10 mouse cellular contexts compared by ENCODE assay signal in genomic region chr3:133623201-133623744, GRCm38 (mm10).
A peak's percentile ranks its signal among the peaks of the same experiment; 100 is the strongest.
DNase-seq lines count a peak whose midpoint lies in the region; ATAC-seq and TF ChIP-seq lines count a peak whose summit lies in the region.
"Had no signal": no experiment of that assay in that cellular context is flagged by ENCODE, and none has a peak within 500 bp of the region (broad histone marks: within the 10 kb centered on the region; RNA-seq: fewer than 3 reads in every experiment).

No protein-coding gene starts in this region.

- TF ChIP-seq POLR2A in CH12.LX (IDR thresholded peaks at IDR 0.05; ENCODE audit: low read depth, low read length): no peak
- no peak for TF ChIP-seq POLR2A in brain, embryonic 14.5 days (IDR thresholded peaks at IDR 0.05; ENCODE audit: borderline replicate concordance, extremely low read depth, insufficient read depth, insufficient read length, poor library complexity, severe bottlenecking)

- no peak overlapping the region for H3K9ac ChIP-seq in kidney, embryonic 15.5 days
- H3K9ac ChIP-seq in CH12.LX (ENCODE audit: insufficient read depth, low read depth): no peak overlapping the region
- H3K9ac ChIP-seq in liver, embryonic 16.5 days (ENCODE audit: low read depth, low read length): no peak overlapping the region
- H3K9ac ChIP-seq: heart, embryonic 15.5 days had no signal

- no peaks in the 10 kb centered on the region for H3K9me3 ChIP-seq in kidney, embryonic 15.5 days (replicated peaks)
- no peaks in the 10 kb centered on the region for H3K9me3 ChIP-seq in CH12.LX (replicated peaks; ENCODE audit: low read length)
- no peaks in the 10 kb centered on the region for H3K9me3 ChIP-seq in liver, embryonic 16.5 days (replicated peaks; ENCODE audit: control insufficient read depth, low read length)
- H3K9me3 ChIP-seq: heart, embryonic 15.5 days had no signal

- no peak for TF ChIP-seq RAD21 in CH12.LX (IDR thresholded peaks at IDR 0.05; ENCODE audit: low read depth, low read length)

- no peak overlapping the region for H3K4me2 ChIP-seq in kidney, embryonic 15.5 days
- H3K4me2 ChIP-seq in CH12.LX (ENCODE audit: insufficient read depth, low read depth, poor library complexity, severe bottlenecking): no peak overlapping the region
- H3K4me2 ChIP-seq in liver, embryonic 16.5 days (ENCODE audit: low read depth, low read length): peak overlapping the region; percentile 25; the same call in 1 of the 2 replicates
- H3K4me2 ChIP-seq: heart, embryonic 15.5 days had no signal

- H3K36me3 ChIP-seq in kidney, embryonic 15.5 days: no peaks in the 10 kb centered on the region
- no peaks in the 10 kb centered on the region for H3K36me3 ChIP-seq in CH12.LX (replicated peaks in 1 of 2; ENCODE audit: control insufficient read depth in 1 of 2, insufficient read depth in 1 of 2, low read length in 1 of 2)
- no peaks in the 10 kb centered on the region for H3K36me3 ChIP-seq in liver, embryonic 16.5 days (ENCODE audit: control insufficient read depth, insufficient read depth)
- H3K36me3 ChIP-seq: heart, embryonic 15.5 days had no signal

- in situ Hi-C loops in CH12.LX (cut with MboI; ENCODE audit: low pct_ligation_motif_present, low pct_unique_long_range_greater_than_20kb, low sequenced_read_pairs): no loop called here

- no peaks in the 10 kb centered on the region for H3K4me1 ChIP-seq in kidney, embryonic 15.5 days
- peaks cover 33 to 52% of the 10 kb centered on the region in 2 experiments for H3K4me1 ChIP-seq in CH12.LX (ENCODE audit: control insufficient read depth in 1 of 2, insufficient read depth in 2 of 2)
- peaks cover 19% of the 10 kb centered on the region for H3K4me1 ChIP-seq in liver, embryonic 16.5 days (ENCODE audit: control insufficient read depth, low read depth, low read length)

- no peak overlapping the region for H3K27ac ChIP-seq in kidney, embryonic 15.5 days
- H3K27ac ChIP-seq in CH12.LX (ENCODE audit: insufficient read depth, low read depth): peak overlapping the region; percentile 20
- H3K27ac ChIP-seq in liver, embryonic 16.5 days (ENCODE audit: low read length): peak overlapping the region; percentile 83
- no peak overlapping the region for H3K27ac ChIP-seq in layer of hippocampus, adult 2 months
- H3K27ac ChIP-seq: heart, embryonic 15.5 days had no signal

- WGBS in kidney, embryonic 15.5 days: 70% methylated on average over 9 of the region's 9 CpGs
- 8% methylated on average over 9 of the region's 9 CpGs for WGBS in liver, embryonic 16.5 days (ENCODE audit: insufficient replicate concordance)

- no peak for TF ChIP-seq CTCF in CH12.LX (conservative IDR thresholded peaks at IDR 0.05 in 1 of 2, IDR thresholded peaks at IDR 0.05 in 1 of 2; ENCODE audit: low read depth in 2 of 2, low read length in 2 of 2)
- TF ChIP-seq CTCF in brain, embryonic 14.5 days (IDR thresholded peaks at IDR 0.05; ENCODE audit: borderline replicate concordance, extremely low read depth, insufficient read depth, insufficient read length): no peak
- TF ChIP-seq CTCF in layer of hippocampus, adult 2 months (conservative IDR thresholded peaks at IDR 0.05): no peak

- no peaks in the 10 kb centered on the region for H3K27me3 ChIP-seq in kidney, embryonic 15.5 days
- no peaks in the 10 kb centered on the region for H3K27me3 ChIP-seq in CH12.LX (replicated peaks)
- no peaks in the 10 kb centered on the region for H3K27me3 ChIP-seq in liver, embryonic 16.5 days (ENCODE audit: control insufficient read depth, insufficient read depth, low read depth, low read length)
- H3K27me3 ChIP-seq: heart, embryonic 15.5 days had no signal

- 0 out of 2 replicates have a peak, but pooled peaks have one; percentile 14 for TF ChIP-seq EP300 in CH12.LX (IDR thresholded peaks at IDR 0.05; ENCODE audit: low read length)

- no peak for DNase-seq in kidney, adult 11 months
- peak; percentile 77 for DNase-seq in CH12.LX (ENCODE audit: extremely low read depth)
- DNase-seq in brain, embryonic 14.5 days (ENCODE audit: low read depth): peak; percentile 7
- no peak for DNase-seq in thymus, postnatal 0 days (ENCODE audit: low spot score)
- no peak for DNase-seq in gastrocnemius, adult 18-20 months (ENCODE audit: low spot score)
- DNase-seq in layer of hippocampus, adult 2 months (ENCODE audit: low spot score in 2 of 2): no peak
- DNase-seq: cerebellum, postnatal 10 days had no signal

- H3K79me2 ChIP-seq in CH12.LX (replicated peaks; ENCODE audit: control insufficient read depth, extremely low read depth, insufficient read depth, poor library complexity, severe bottlenecking): no peaks in the 10 kb centered on the region

- dilution Hi-C loops in CH12.LX (cut with MboI; ENCODE audit: extremely low pct_ligation_motif_present, extremely low pct_unique_long_range_greater_than_20kb, low sequenced_read_pairs): no loop called here

- ATAC-seq in kidney, embryonic 15.5 days (replicated peaks; ENCODE audit: low FRiP score): peak; percentile 56
- peak; percentile 80 for ATAC-seq in liver, embryonic 16.5 days (ENCODE audit: low read depth)

- no peak overlapping the region for H3K4me3 ChIP-seq in kidney, embryonic 15.5 days (replicated peaks)
- H3K4me3 ChIP-seq in CH12.LX (replicated peaks in 1 of 3; ENCODE audit: low read depth in 2 of 3, low read length in 2 of 3, poor library complexity in 1 of 3): no peak overlapping the region
- no peak overlapping the region for H3K4me3 ChIP-seq in liver, embryonic 16.5 days (ENCODE audit: low read depth, low read length)
- no peak overlapping the region for H3K4me3 ChIP-seq in layer of hippocampus, adult 2 months
- H3K4me3 ChIP-seq: heart, embryonic 15.5 days had no signal

TF ChIP-seq in CH12.LX, 34 proteins besides CTCF, POLR2A, EP300 and RAD21:
- no peak for TF ChIP-seq SIN3A (IDR thresholded peaks at IDR 0.05; ENCODE audit: low read length)
- no peak for TF ChIP-seq CHD1 (IDR thresholded peaks at IDR 0.05; ENCODE audit: low read depth, low read length)
- 0 out of 2 replicates have a peak, but pooled peaks have one; percentile 11 for TF ChIP-seq KAT2A (IDR thresholded peaks at IDR 0.05; ENCODE audit: insufficient replicate concordance, low read length)
- TF ChIP-seq TBP (conservative IDR thresholded peaks at IDR 0.05; ENCODE audit: low read depth, low read length): 0 out of 2 replicates have a peak, but pooled peaks have one; percentile 46
- TF ChIP-seq POLR2AphosphoS2 (IDR thresholded peaks at IDR 0.05; ENCODE audit: low read depth, low read length): no peak
- TF ChIP-seq PAX5 (IDR thresholded peaks at IDR 0.05; ENCODE audit: low read length): no peak
- peak; percentile 38; the same call in 1 of the 2 replicates for TF ChIP-seq JUND (conservative IDR thresholded peaks at IDR 0.05; ENCODE audit: low read depth, low read length)
- no peak; the same call in 1 of the 2 replicates for TF ChIP-seq RCOR1 (conservative IDR thresholded peaks at IDR 0.05; ENCODE audit: low read depth, low read length)
- no peak for TF ChIP-seq MXI1 (IDR thresholded peaks at IDR 0.05; ENCODE audit: low read depth, low read length)
- peak; percentile 82 for TF ChIP-seq MAX (IDR thresholded peaks at IDR 0.05; ENCODE audit: low read length)
- 0 out of 2 replicates have a peak, but pooled peaks have one; percentile 55 for TF ChIP-seq MAFK (IDR thresholded peaks at IDR 0.05; ENCODE audit: insufficient replicate concordance, low read length)
- TF ChIP-seq MYC (IDR thresholded peaks at IDR 0.05; ENCODE audit: low read depth, low read length): peak; percentile 11
- no peak; the same call in 1 of the 2 replicates for TF ChIP-seq MAZ (IDR thresholded peaks at IDR 0.05; ENCODE audit: low read depth, low read length)
- TF ChIP-seq SMC3 (IDR thresholded peaks at IDR 0.05; ENCODE audit: low read depth, low read length): no peak
- 0 out of 2 replicates have a peak, but pooled peaks have one; percentile 0 for TF ChIP-seq JUN (IDR thresholded peaks at IDR 0.05; ENCODE audit: insufficient read depth, low read depth, low read length)
- no peak for TF ChIP-seq NRF1 (IDR thresholded peaks at IDR 0.05; ENCODE audit: low read depth, low read length)
- TF ChIP-seq ETS1 (conservative IDR thresholded peaks at IDR 0.05; ENCODE audit: low read depth, low read length): peak; percentile 48; the same call in 1 of the 2 replicates
- peak; percentile 36; the same call in 1 of the 2 replicates for TF ChIP-seq TCF12 (IDR thresholded peaks at IDR 0.05; ENCODE audit: low read depth, low read length)
- TF ChIP-seq ZKSCAN1 (IDR thresholded peaks at IDR 0.05; ENCODE audit: borderline replicate concordance, low read depth, low read length): no peak
- TF ChIP-seq UBTF (IDR thresholded peaks at IDR 0.05; ENCODE audit: low read depth, low read length): no peak
- TF ChIP-seq E2F4 (IDR thresholded peaks at IDR 0.05; ENCODE audit: insufficient replicate concordance, low read depth, low read length): no peak
- no peak for TF ChIP-seq ZNF384 (IDR thresholded peaks at IDR 0.05; ENCODE audit: low read depth, low read length)
- TF ChIP-seq HCFC1 (IDR thresholded peaks at IDR 0.05; ENCODE audit: low read depth, low read length): no peak
- TF ChIP-seq IRF4 (IDR thresholded peaks at IDR 0.05; ENCODE audit: low read depth, low read length): peak; percentile 57
- TF ChIP-seq CHD2 (IDR thresholded peaks at IDR 0.05; ENCODE audit: low read length): 0 out of 2 replicates have a peak, but pooled peaks have one; percentile 38
- peak; percentile 60; the same call in 1 of the 2 replicates for TF ChIP-seq ELF1 (IDR thresholded peaks at IDR 0.05; ENCODE audit: low read depth, low read length)
- peak; percentile 37; the same call in 1 of the 2 replicates for TF ChIP-seq MEF2A (IDR thresholded peaks at IDR 0.05; ENCODE audit: borderline replicate concordance, low read depth, low read length)
- TF ChIP-seq NELFE (IDR thresholded peaks at IDR 0.05; ENCODE audit: low read depth, low read length): no peak
- TF ChIP-seq BHLHE40 (IDR thresholded peaks at IDR 0.05; ENCODE audit: low read depth, low read length): peak; percentile 95
- TF ChIP-seq USF1 (IDR thresholded peaks at IDR 0.05; ENCODE audit: low read depth, low read length): no peak
- no peak for TF ChIP-seq GABPA (IDR thresholded peaks at IDR 0.05; ENCODE audit: insufficient replicate concordance, low read depth, low read length)
- TF ChIP-seq ZC3H11A (IDR thresholded peaks at IDR 0.05; ENCODE audit: low read depth, low read length): no peak
- TF ChIP-seq USF2 (conservative IDR thresholded peaks at IDR 0.05; ENCODE audit: low read depth, low read length): no peak; the same call in 1 of the 2 replicates
- no peak for TF ChIP-seq ZMIZ1 (IDR thresholded peaks at IDR 0.05; ENCODE audit: low read depth, low read length)
TF ChIP-seq in CH12.LX: peak in this region for 14.

Comparison
In these comparisons a context has a peak if more than half of its experiments do, and no peak if none do; other contexts are left out.
1. H3K27ac ChIP-seq: peak in CH12.LX (single experiment) and liver, embryonic 16.5 days (single experiment); none in kidney, embryonic 15.5 days (single experiment) and layer of hippocampus, adult 2 months (single experiment).
2. DNase-seq: peak in CH12.LX (single experiment) and brain, embryonic 14.5 days (single experiment); none in kidney, adult 11 months (single experiment), thymus, postnatal 0 days (single experiment), gastrocnemius, adult 18-20 months (single experiment) and layer of hippocampus, adult 2 months (0 of 2).